Mouse (Mus musculus) fibroblast of lung, adult 2 months (primary cell): ENCODE results near the gene Mrtfb.

Source experiments
- DNase-seq: peaks from one replicate; pipeline ENCODE4 v3.0.0-alpha.2; 2011; ENCODE audit warnings: low read depth

The Mrtfb gene

GRCm38 (mm10) chr16:13404656-13405055 lies 148.4 kb downstream of the Mrtfb start:
- no peak for DNase-seq

- DNase-seq, result no peak
Observed at GRCm38 (mm10) chr16:13405403-13405802, 149.1 kb downstream of the Mrtfb start.

GRCm38 (mm10) chr16:13409530-13410163 lies 153.4 kb downstream of the Mrtfb start:
- DNase-seq, result no peak

- no peak for DNase-seq
Observed at GRCm38 (mm10) chr16:13410760-13411159, 154.5 kb downstream of the Mrtfb start.

GRCm38 (mm10) chr16:13411531-13411930 lies 155.2 kb downstream of the Mrtfb start:
- no peak for DNase-seq

GRCm38 (mm10) chr16:13414566-13414965 lies 158.3 kb downstream of the Mrtfb start:
- DNase-seq, result peak; percentile 63

- DNase-seq, result no peak
Observed at GRCm38 (mm10) chr16:13414972-13415371, 158.7 kb downstream of the Mrtfb start.

GRCm38 (mm10) chr16:13415465-13415864 lies 159.2 kb downstream of the Mrtfb start:
- no peak for DNase-seq

- no peak for DNase-seq
Observed at GRCm38 (mm10) chr16:13416465-13416864, 160.2 kb downstream of the Mrtfb start.

GRCm38 (mm10) chr16:13417904-13418303 lies 161.6 kb downstream of the Mrtfb start:
- no peak for DNase-seq

- DNase-seq, result no peak
Observed at GRCm38 (mm10) chr16:13419752-13420151, 163.5 kb downstream of the Mrtfb start.

GRCm38 (mm10) chr16:13422522-13422921 lies 166.2 kb downstream of the Mrtfb start:
- no peak for DNase-seq

- no peak for DNase-seq
Observed at GRCm38 (mm10) chr16:13423587-13424355, 167.5 kb downstream of the Mrtfb start.

GRCm38 (mm10) chr16:13425804-13426203 lies 169.5 kb downstream of the Mrtfb start:
- DNase-seq, result no peak

- no peak for DNase-seq
Observed at GRCm38 (mm10) chr16:13426831-13427589, 170.7 kb downstream of the Mrtfb start.

- no peak for DNase-seq
Observed at GRCm38 (mm10) chr16:13428077-13428476, 171.8 kb downstream of the Mrtfb start.

GRCm38 (mm10) chr16:13428806-13429205 lies 172.5 kb downstream of the Mrtfb start:
- DNase-seq, result no peak

GRCm38 (mm10) chr16:13429921-13430606 lies 173.8 kb downstream of the Mrtfb start:
- DNase-seq, result no peak

- DNase-seq, result no peak
Observed at GRCm38 (mm10) chr16:13430940-13431339, 174.7 kb downstream of the Mrtfb start.

GRCm38 (mm10) chr16:13435627-13436026 lies 179.3 kb downstream of the Mrtfb start:
- no peak for DNase-seq

GRCm38 (mm10) chr16:13437037-13437769 lies 180.9 kb downstream of the Mrtfb start:
- DNase-seq, result peak; percentile 87
